Mouse (Mus musculus) MEL (cell line): ENCODE results near the gene Defb20.

ENCODE experiments used
- CTCF ChIP-seq, 3 experiments: IDR thresholded peaks in 2 of 3; conservative IDR thresholded peaks in 1 of 3; 2 replicates each; pipeline ENCODE4 v1.5.1; 2011 to 2012; ENCODE audit warnings: low read length in 3 of 3, low read depth in 2 of 3, mild to moderate bottlenecking in 2 of 3, improper control_type of control experiment in 1 of 3, inconsistent platforms in 1 of 3, mixed read lengths in 1 of 3, moderate library complexity in 1 of 3; ENCODE audit not compliant: control insufficient read depth in 1 of 3, insufficient read depth in 1 of 3, poor library complexity in 1 of 3, severe bottlenecking in 1 of 3
- EP300 ChIP-seq, 2 experiments: IDR thresholded peaks; 2 replicates each; pipeline ENCODE4 v1.6.1; 2011; ENCODE audit warnings: improper control_type of control experiment in 2 of 2, low read length in 2 of 2, low read depth in 1 of 2, mild to moderate bottlenecking in 1 of 2
- GATA1 ChIP-seq: IDR thresholded peaks from 2 replicates; pipeline ENCODE4 v1.6.1; 2011; ENCODE audit warnings: low read depth, low read length, improper control_type of control experiment
- MAX ChIP-seq: IDR thresholded peaks from 2 replicates; pipeline ENCODE4 v1.6.1; 2011; ENCODE audit warnings: low read length, improper control_type of control experiment
- POLR2A ChIP-seq, 2 experiments: IDR thresholded peaks; 2 replicates each; pipeline ENCODE4 v1.6.1; 2011 to 2012; ENCODE audit warnings: low read length in 2 of 2, mild to moderate bottlenecking in 2 of 2, control low read depth in 1 of 2, improper control_type of control experiment in 1 of 2, low read depth in 1 of 2, moderate library complexity in 1 of 2; ENCODE audit not compliant: control insufficient read depth in 1 of 2, insufficient read depth in 1 of 2, poor library complexity in 1 of 2
- TAL1 ChIP-seq: IDR thresholded peaks from 2 replicates; pipeline ENCODE4 v1.6.1; 2012; ENCODE audit warnings: mild to moderate bottlenecking, inconsistent platforms, low read length, moderate library complexity, mixed read lengths
- UBTF ChIP-seq: IDR thresholded peaks from 2 replicates; pipeline ENCODE4 v1.6.1; 2012; ENCODE audit warnings: low read depth, mild to moderate bottlenecking, inconsistent platforms, low read length, improper control_type of control experiment, moderate library complexity, borderline replicate concordance; ENCODE audit not compliant: insufficient read depth

GRCm38 (mm10) chr2:152472434-152472833 lies 4.4 kb upstream of the Defb20 start:
- no peak for TF ChIP-seq EP300 (IDR thresholded peaks at IDR 0.05; ENCODE audit: low read depth in 1 of 2, low read length in 2 of 2)
- no peak for TF ChIP-seq TAL1
- peak in 2 of 3 experiments; percentile 10 to 50; a peak in 3 of 6 replicates for TF ChIP-seq CTCF (IDR thresholded peaks at IDR 0.05 in 2 of 3, conservative IDR thresholded peaks at IDR 0.05 in 1 of 3; ENCODE audit: control insufficient read depth in 1 of 3, insufficient read depth in 1 of 3, low read depth in 2 of 3, low read length in 3 of 3, poor library complexity in 1 of 3, severe bottlenecking in 1 of 3)
- TF ChIP-seq POLR2A (IDR thresholded peaks at IDR 0.05; ENCODE audit: control insufficient read depth in 1 of 2, insufficient read depth in 1 of 2, low read depth in 1 of 2, low read length in 2 of 2, poor library complexity in 1 of 2): no peak
- TF ChIP-seq GATA1: no peak
- no peak for TF ChIP-seq MAX
- TF ChIP-seq UBTF: no peak
